In genomic region chr11:104596365-104596764, GRCm38 (mm10) we compare ENCODE assay signal across 11 mouse cellular contexts. TPM values are rescaled to one million over a fixed set of nuclear protein-coding genes. Genes with fewer than 3 reads are reported as not detected.
DNase-seq lines count a peak whose midpoint lies in the region; ATAC-seq and TF ChIP-seq lines count a peak whose summit lies in the region.
"Had no signal": no experiment of that assay in that cellular context is flagged by ENCODE, and none has a peak within 500 bp of the region (broad histone marks: within the 10 kb centered on the region; RNA-seq: fewer than 3 reads in every experiment).

No protein-coding gene starts in this region.

- H3K9me3 ChIP-seq in heart, embryonic 15.5 days (replicated peaks) = no peaks in the 10 kb centered on the region
- H3K9me3 ChIP-seq in MEL (replicated peaks; ENCODE audit: insufficient read depth, low read length) = no peaks in the 10 kb centered on the region
- no peaks in the 10 kb centered on the region for H3K9me3 ChIP-seq in liver, embryonic 15.5 days (replicated peaks)
- H3K9me3 ChIP-seq: midbrain, embryonic 13.5 days had no signal

- no peak for TF ChIP-seq POLR2A in MEL (IDR thresholded peaks at IDR 0.05; ENCODE audit: control insufficient read depth in 1 of 2, insufficient read depth in 1 of 2, low read depth in 1 of 2, low read length in 2 of 2, poor library complexity in 1 of 2)

- no peak for DNase-seq in heart, postnatal 14 days
- DNase-seq in 3T3-L1 (ENCODE audit: low read depth, low spot score) = peak; percentile 51
- no peak for DNase-seq in MEL (ENCODE audit: low read depth, low spot score)
- no peak for DNase-seq in adipocyte (ENCODE audit: low spot score)
- DNase-seq in T-cell, adult 2 months (ENCODE audit: low spot score) = no peak
- no peak for DNase-seq in layer of hippocampus, adult 8-10 months (ENCODE audit: low spot score in 2 of 2)
- DNase-seq: cerebellum, adult 11 months had no signal

- TF ChIP-seq RAD21 in MEL (IDR thresholded peaks at IDR 0.05; ENCODE audit: low read depth, low read length) = no peak

- WGBS in heart, embryonic 15.5 days = 51% methylated on average over 10 of the region's 10 CpGs
- WGBS in liver, embryonic 15.5 days (ENCODE audit: insufficient replicate concordance) = 10% methylated on average over 10 of the region's 10 CpGs

- TF ChIP-seq CTCF in MEL (IDR thresholded peaks at IDR 0.05 in 2 of 3, conservative IDR thresholded peaks at IDR 0.05 in 1 of 3; ENCODE audit: control insufficient read depth in 1 of 3, insufficient read depth in 1 of 3, low read depth in 2 of 3, low read length in 3 of 3, poor library complexity in 1 of 3, severe bottlenecking in 1 of 3) = no peak

- intact Hi-C loops in heart, postnatal 14 days (cut with DNase I) = loop anchor here (10.0 kb wide), 1 partner anchor 388 kb away; no protein-coding TSS in a partner anchor

- peaks cover 4% of the 10 kb centered on the region for H3K4me1 ChIP-seq in heart, embryonic 15.5 days (replicated peaks)
- peaks cover 0 to 6% of the 10 kb centered on the region in 2 experiments; a peak in 1 of 4 replicates for H3K4me1 ChIP-seq in MEL (ENCODE audit: control insufficient read depth in 1 of 2, insufficient read depth in 2 of 2, low read length in 2 of 2)
- no peaks in the 10 kb centered on the region; the same call in 1 of the 2 replicates for H3K4me1 ChIP-seq in liver, embryonic 15.5 days (replicated peaks)
- H3K4me1 ChIP-seq: midbrain, embryonic 13.5 days had no signal

- no peak overlapping the region for H3K4me3 ChIP-seq in heart, embryonic 15.5 days
- H3K4me3 ChIP-seq in MEL (ENCODE audit: control insufficient read depth in 1 of 2, insufficient read depth in 1 of 2, low read depth in 2 of 2, low read length in 2 of 2) = no peak overlapping the region
- no peak overlapping the region for H3K4me3 ChIP-seq in liver, embryonic 15.5 days (replicated peaks)
- H3K4me3 ChIP-seq: midbrain, embryonic 13.5 days had no signal

- peak; percentile 28 to 42; a peak in 2 of 4 replicates for TF ChIP-seq EP300 in MEL (IDR thresholded peaks at IDR 0.05; ENCODE audit: low read depth in 1 of 2, low read length in 2 of 2)

- ATAC-seq in heart, embryonic 15.5 days (replicated peaks; ENCODE audit: insufficient number of reproducible peaks, insufficient read depth, low FRiP score, low read depth) = no peak
- 0 out of 2 replicates have a peak, but pooled peaks have one; percentile 28 for ATAC-seq in liver, embryonic 15.5 days (ENCODE audit: insufficient read depth)
- ATAC-seq: hindbrain, embryonic 16.5 days; midbrain, embryonic 13.5 days had no signal

- peak overlapping the region; percentile 13; the same call in 1 of the 2 replicates for H3K4me2 ChIP-seq in heart, embryonic 15.5 days
- no peak overlapping the region for H3K4me2 ChIP-seq in liver, embryonic 15.5 days
- H3K4me2 ChIP-seq: midbrain, embryonic 13.5 days had no signal

- no peaks in the 10 kb centered on the region for H3K36me3 ChIP-seq in heart, embryonic 15.5 days
- peaks cover 0 to 4% of the 10 kb centered on the region in 2 experiments; a peak in 1 of 4 replicates for H3K36me3 ChIP-seq in MEL (ENCODE audit: control insufficient read depth in 1 of 2, insufficient read depth in 2 of 2, low read length in 2 of 2)
- H3K36me3 ChIP-seq in liver, embryonic 15.5 days (replicated peaks) = no peaks in the 10 kb centered on the region
- H3K36me3 ChIP-seq: midbrain, embryonic 13.5 days had no signal

- H3K27me3 ChIP-seq in heart, embryonic 15.5 days = no peaks in the 10 kb centered on the region
- peaks cover 2 to 3% of the 10 kb centered on the region in 2 experiments for H3K27me3 ChIP-seq in MEL (ENCODE audit: control insufficient read depth in 1 of 2, insufficient read depth in 2 of 2, low read length in 2 of 2)
- H3K27me3 ChIP-seq in liver, embryonic 15.5 days = peaks cover 10% of the 10 kb centered on the region; the same call in 1 of the 2 replicates
- H3K27me3 ChIP-seq: midbrain, embryonic 13.5 days had no signal

- no peak overlapping the region for H3K9ac ChIP-seq in heart, embryonic 15.5 days
- H3K9ac ChIP-seq in MEL (ENCODE audit: control insufficient read depth, low read depth, low read length, poor library complexity, severe bottlenecking) = no peak overlapping the region
- H3K9ac ChIP-seq in liver, embryonic 15.5 days = no peak overlapping the region
- H3K9ac ChIP-seq: midbrain, embryonic 13.5 days had no signal

- no peaks in the 10 kb centered on the region for H3K79me2 ChIP-seq in MEL (ENCODE audit: control insufficient read depth, insufficient read depth, low read length, poor library complexity)

- H3K27ac ChIP-seq in heart, embryonic 15.5 days = no peak overlapping the region
- H3K27ac ChIP-seq in MEL (ENCODE audit: control insufficient read depth, low read depth, low read length) = no peak overlapping the region
- no peak overlapping the region for H3K27ac ChIP-seq in liver, embryonic 15.5 days (replicated peaks)
- H3K27ac ChIP-seq: midbrain, embryonic 13.5 days had no signal

TF ChIP-seq in MEL, 35 proteins besides CTCF, POLR2A, EP300 and RAD21:
- TF ChIP-seq TAL1 (IDR thresholded peaks at IDR 0.05; ENCODE audit: low read length) = peak; percentile 15; the same call in 1 of the 2 replicates
- no peak for TF ChIP-seq GATA1 (IDR thresholded peaks at IDR 0.05; ENCODE audit: low read depth, low read length)

RNA-seq across cellular contexts. Expression of gene Itgb3, which starts 11.4 kb away (rescaled TPM):
- 3.7 and 5.4 TPM in 2 replicates for polyA plus RNA-seq in heart, embryonic 15.5 days (2015; fragmentation: Nextera tagmentation; extraction: Ambion mirVana)
- 1 to 10 TPM; 4.8 to 4.9 TPM for total RNA-seq in heart, postnatal 14 days (2021)
- 0.08 and 0.13 TPM in 2 replicates for total RNA-seq in MEL (2012; rRNA removed)
- polyA plus RNA-seq in MEL (2012; ENCODE audit: insufficient read depth in 1 of 2, insufficient read length in 2 of 2, low read depth in 1 of 2, low replicate concordance in 2 of 2, missing spikeins in 1 of 2) = under 1 TPM in 1 of 2 experiments, not detected in 1; 0.32 TPM
- 12.4 and 15.0 TPM in 2 replicates for polyA plus RNA-seq in liver, embryonic 15.5 days (2015; fragmentation: Nextera tagmentation; extraction: Ambion mirVana)
- total RNA-seq in layer of hippocampus, adult 8-10 months (2022) = 1 to 10 TPM; 1.4 to 4.7 (median 3.1) TPM

RNA-seq across cellular contexts. Expression of gene Myl4, which starts 45.9 kb away (rescaled TPM):
- 1,694 and 1,744 TPM in 2 replicates for polyA plus RNA-seq in heart, embryonic 15.5 days (2015; fragmentation: Nextera tagmentation; extraction: Ambion mirVana)
- total RNA-seq in heart, postnatal 14 days (2021) = 100 to 1,000 TPM; 280 to 698 TPM
- total RNA-seq in MEL (2012; rRNA removed) = 0.85 and 1.3 TPM in 2 replicates
- under 1 TPM in 1 of 2 experiments, not detected in 1; 0.29 TPM for polyA plus RNA-seq in MEL (2012; ENCODE audit: insufficient read depth in 1 of 2, insufficient read length in 2 of 2, low read depth in 1 of 2, low replicate concordance in 2 of 2, missing spikeins in 1 of 2)
- polyA plus RNA-seq in liver, embryonic 15.5 days (2015; fragmentation: Nextera tagmentation; extraction: Ambion mirVana) = 8.2 and 14.6 TPM in 2 replicates
- 1 to 10 TPM; 1.9 to 3.4 (median 2.7) TPM for total RNA-seq in layer of hippocampus, adult 8-10 months (2022)

RNA-seq across cellular contexts. Expression of gene Cdc27, which starts 45.9 kb away (rescaled TPM):
- 25.7 and 28.8 TPM in 2 replicates for polyA plus RNA-seq in heart, embryonic 15.5 days (2015; fragmentation: Nextera tagmentation; extraction: Ambion mirVana)
- 10 to 100 TPM; 23.2 to 26.5 TPM for total RNA-seq in heart, postnatal 14 days (2021)
- total RNA-seq in MEL (2012; rRNA removed) = 24.4 and 32.6 TPM in 2 replicates
- polyA plus RNA-seq in MEL (2012; ENCODE audit: insufficient read depth in 1 of 2, insufficient read length in 2 of 2, low read depth in 1 of 2, low replicate concordance in 2 of 2, missing spikeins in 1 of 2) = 100 to 1,000 TPM in 1 of 2 experiments, 10 to 100 TPM in 1; 30.4 to 180 TPM
- polyA plus RNA-seq in liver, embryonic 15.5 days (2015; fragmentation: Nextera tagmentation; extraction: Ambion mirVana) = 19.4 and 20.2 TPM in 2 replicates
- 10 to 100 TPM; 50.0 to 71.7 (median 53.7) TPM for total RNA-seq in layer of hippocampus, adult 8-10 months (2022)

Comparison
In these comparisons a context has a peak if more than half of its experiments do, and no peak if none do; other contexts are left out.
1. RNA of gene Myl4, which starts 45.9 kb away (total RNA-seq): 280 to 698 TPM in heart, postnatal 14 days; 1.9 to 3.4 TPM in layer of hippocampus, adult 8-10 months and 0.85 to 1.3 TPM in MEL; every median in the first group is over 10 times any median in the second.